Mouse (Mus musculus): ENCODE results near the gene Tcl1b1. TPM values are rescaled to one million over a fixed set of nuclear protein-coding genes. Genes with fewer than 3 reads are reported as not detected.
A peak's percentile ranks its signal among the peaks of the same experiment; 100 is the strongest.
"Not testable (repeated sequence)": the region's sequence is repeated elsewhere in the genome, so short reads cannot be mapped to it uniquely, and the experiment has no call there.

The Tcl1b1 gene
- total RNA-seq (2017), result not detected in 2 replicates

- ATAC-seq (replicated peaks; ENCODE audit: low read depth, poor library complexity, severe bottlenecking), result no peak
These were observed at the start of gene Tcl1b1 for GRCm38 (mm10) chr12:105159390-105159789. Gene Tcl1b1, plus strand, starts transcription at chr12:105159690.

GRCm38 (mm10) chr12:105109812-105110211 lies 49.7 kb upstream of the Tcl1b1 start:
- ATAC-seq (replicated peaks; ENCODE audit: low read depth, poor library complexity, severe bottlenecking), result peak; percentile 38; the same call in 1 of the 2 replicates

GRCm38 (mm10) chr12:105112321-105112988 lies 47.0 kb upstream of the Tcl1b1 start:
- ATAC-seq (replicated peaks; ENCODE audit: low read depth, poor library complexity, severe bottlenecking), result no peak

GRCm38 (mm10) chr12:105116648-105117047 lies 42.8 kb upstream of the Tcl1b1 start:
- peak; percentile 91 for ATAC-seq (replicated peaks; ENCODE audit: low read depth, poor library complexity, severe bottlenecking)

DNA sequence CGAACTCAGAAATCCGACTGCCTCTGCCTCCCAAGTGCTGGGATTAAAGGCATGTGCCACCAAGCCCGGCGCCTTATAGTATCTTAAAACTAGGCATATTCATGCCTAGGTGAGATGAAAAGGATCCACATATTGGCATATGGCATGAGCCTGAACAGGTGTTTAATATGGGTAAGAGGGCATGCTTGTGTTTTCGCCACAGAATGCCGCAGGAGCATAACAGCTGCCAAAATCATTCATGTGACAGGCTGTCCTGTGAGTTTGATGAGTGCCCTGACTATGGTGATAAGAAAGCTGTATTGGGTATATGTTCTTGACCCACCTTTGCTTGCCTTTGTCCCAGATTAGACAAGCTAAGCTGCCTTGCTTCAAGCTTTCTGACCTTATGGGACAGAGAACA lies 34.1 kb upstream of the Tcl1b1 start:
- no peak for ATAC-seq (replicated peaks; ENCODE audit: low read depth, poor library complexity, severe bottlenecking)

- no peak for ATAC-seq (replicated peaks; ENCODE audit: low read depth, poor library complexity, severe bottlenecking)
These were observed 33.0 kb upstream of the Tcl1b1 start for GRCm38 (mm10) chr12:105126516-105126915.

DNA sequence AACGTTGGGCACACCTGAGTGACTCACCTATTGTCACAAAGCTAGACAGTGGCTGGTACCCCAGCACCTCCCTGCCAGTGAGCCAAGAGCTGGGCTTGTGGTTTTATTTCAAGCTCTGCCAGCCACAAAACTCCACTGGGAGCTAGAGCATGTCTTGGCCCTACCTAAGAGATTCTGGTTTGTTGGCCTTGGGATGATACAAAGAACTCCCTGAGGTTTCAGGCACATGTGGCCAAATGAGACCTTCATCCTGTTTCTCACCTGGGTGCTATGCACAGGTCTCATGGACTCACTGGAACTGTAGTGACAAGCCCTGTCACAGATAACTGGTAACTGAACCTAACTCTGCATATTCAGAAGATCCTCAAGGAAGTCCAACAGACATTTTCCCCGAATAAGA lies 31.9 kb upstream of the Tcl1b1 start:
- ATAC-seq (replicated peaks; ENCODE audit: low read depth, poor library complexity, severe bottlenecking), result no peak

DNA sequence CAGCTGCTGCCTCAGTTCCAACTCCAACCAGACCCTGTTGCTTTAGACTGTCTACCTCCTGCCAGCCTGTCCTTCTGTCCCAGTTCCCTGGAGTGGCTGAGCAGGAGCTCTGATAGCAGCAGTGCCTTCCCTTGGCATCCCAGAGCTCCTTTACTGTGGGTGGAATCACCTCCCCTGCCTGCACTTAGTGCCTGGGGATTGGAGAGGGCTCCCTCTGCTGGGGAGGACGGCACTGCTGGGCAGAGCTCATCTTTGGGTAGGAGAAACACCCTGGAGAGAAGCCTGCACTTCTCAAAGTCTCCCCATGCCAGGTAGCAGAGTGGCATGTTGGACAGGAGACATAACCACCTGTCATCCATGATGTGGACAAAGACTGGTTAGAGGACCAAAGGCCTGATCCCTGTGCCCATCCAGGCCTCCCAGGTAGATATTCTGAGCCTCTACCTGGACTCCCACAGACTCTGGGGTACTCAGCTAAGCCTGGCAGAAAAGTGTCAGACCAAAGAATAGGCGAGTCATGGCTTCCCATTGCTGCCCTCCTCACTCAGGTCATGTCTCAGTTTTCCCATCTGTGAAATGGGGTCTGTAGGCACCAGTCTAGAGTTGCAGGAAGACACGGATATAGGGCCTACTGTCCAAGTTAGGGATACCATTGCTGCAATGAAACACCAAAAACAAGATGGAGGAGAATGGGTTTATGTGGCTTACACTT lies 29.8 kb upstream of the Tcl1b1 start:
- peak; percentile 64 for ATAC-seq (replicated peaks; ENCODE audit: low read depth, poor library complexity, severe bottlenecking)

DNA sequence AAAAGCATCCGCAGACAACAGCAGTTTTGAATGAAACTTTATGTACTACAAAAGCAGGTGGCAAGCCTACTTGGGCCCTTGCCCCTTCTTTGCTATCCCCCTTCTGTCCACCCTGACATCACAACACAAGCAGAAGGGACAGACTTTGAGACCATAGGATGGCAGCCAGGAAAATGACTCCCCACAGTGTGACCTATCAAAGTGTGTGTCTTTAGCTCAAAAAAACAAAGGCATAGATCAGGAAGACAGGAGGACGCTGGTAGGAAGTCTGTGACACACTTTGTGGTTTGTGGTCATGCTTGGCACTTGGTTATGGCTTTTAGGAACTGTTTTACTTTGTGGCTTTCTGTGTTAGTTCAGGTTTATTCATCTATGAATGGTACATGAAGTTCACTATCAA lies 25.3 kb upstream of the Tcl1b1 start:
- peak; percentile 50 for ATAC-seq (replicated peaks; ENCODE audit: low read depth, poor library complexity, severe bottlenecking)

GRCm38 (mm10) chr12:105134826-105135225 lies 24.7 kb upstream of the Tcl1b1 start:
- not testable (repeated sequence) for ATAC-seq (replicated peaks; ENCODE audit: low read depth, poor library complexity, severe bottlenecking)

DNA sequence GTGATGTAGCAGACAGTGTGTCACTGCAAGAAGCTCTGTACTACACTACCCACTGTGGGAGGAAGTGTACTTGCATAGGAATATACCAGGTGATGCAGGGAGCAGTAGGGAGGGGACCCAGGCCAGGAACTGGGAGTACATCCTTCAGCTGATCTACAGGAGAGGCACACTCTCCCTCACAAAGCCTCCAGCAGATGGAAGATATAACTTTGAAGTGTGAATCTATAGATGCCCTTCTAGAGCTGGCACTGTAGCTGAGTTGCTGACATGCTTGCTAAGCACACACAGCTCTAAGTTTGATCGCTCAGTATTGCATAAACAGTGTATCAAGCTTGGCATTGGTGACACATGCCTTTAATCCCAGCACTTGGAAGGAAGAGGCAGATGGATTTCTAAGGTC lies 21.8 kb upstream of the Tcl1b1 start:
- not testable (repeated sequence) for ATAC-seq (replicated peaks; ENCODE audit: low read depth, poor library complexity, severe bottlenecking)

- no peak for ATAC-seq (replicated peaks; ENCODE audit: low read depth, poor library complexity, severe bottlenecking)
These were observed 16.4 kb upstream of the Tcl1b1 start for GRCm38 (mm10) chr12:105143096-105143495.

GRCm38 (mm10) chr12:105144928-105145327 lies 14.6 kb upstream of the Tcl1b1 start:
- ATAC-seq (replicated peaks; ENCODE audit: low read depth, poor library complexity, severe bottlenecking), result peak; percentile 63; the same call in 1 of the 2 replicates

DNA sequence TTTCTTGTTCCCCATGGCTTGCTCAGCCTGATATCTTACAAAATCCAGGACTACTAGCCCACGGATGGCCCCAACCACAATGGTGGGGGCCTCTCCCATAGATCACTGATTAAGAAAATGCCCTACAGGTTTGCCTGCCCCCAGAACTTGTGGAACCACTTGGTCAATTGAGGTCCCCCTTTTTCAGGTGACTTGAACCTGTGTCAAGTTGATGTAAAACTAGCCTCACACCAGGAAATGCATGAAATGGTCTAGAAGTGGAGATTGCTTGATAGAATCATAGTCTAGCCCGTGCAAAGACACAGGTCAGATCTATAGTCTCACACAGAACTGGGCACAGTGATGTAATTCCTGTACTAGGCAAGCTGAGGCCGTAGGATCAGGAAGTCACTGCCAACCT lies 13.8 kb upstream of the Tcl1b1 start, which contains the start of gene Tcl1b2:
TSS of gene Tcl1b2 (plus strand) at position 301 of the 400 bp plus-strand sequence.
- no peak for ATAC-seq (replicated peaks; ENCODE audit: low read depth, poor library complexity, severe bottlenecking)

DNA sequence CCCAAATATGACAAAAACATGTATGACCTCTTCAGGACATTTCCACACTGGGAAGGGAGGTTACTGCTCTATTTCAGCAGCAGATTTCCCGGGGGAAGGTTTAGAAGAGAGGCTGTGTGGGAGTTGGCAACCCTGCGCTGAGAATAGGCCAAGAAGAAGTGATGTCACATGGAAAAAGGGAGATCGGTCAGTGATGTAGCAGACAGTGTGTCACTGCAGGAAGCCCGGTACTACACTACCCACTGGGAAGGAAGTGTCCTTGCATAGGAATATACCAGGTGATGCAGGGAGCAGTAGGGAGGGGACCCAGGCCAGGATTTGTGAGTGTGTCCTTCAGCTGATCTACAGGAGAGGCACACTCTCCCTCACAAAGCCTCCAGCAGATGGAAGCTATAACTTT lies 4.2 kb upstream of the Tcl1b1 start:
- ATAC-seq (replicated peaks; ENCODE audit: low read depth, poor library complexity, severe bottlenecking), result not testable (repeated sequence)

DNA sequence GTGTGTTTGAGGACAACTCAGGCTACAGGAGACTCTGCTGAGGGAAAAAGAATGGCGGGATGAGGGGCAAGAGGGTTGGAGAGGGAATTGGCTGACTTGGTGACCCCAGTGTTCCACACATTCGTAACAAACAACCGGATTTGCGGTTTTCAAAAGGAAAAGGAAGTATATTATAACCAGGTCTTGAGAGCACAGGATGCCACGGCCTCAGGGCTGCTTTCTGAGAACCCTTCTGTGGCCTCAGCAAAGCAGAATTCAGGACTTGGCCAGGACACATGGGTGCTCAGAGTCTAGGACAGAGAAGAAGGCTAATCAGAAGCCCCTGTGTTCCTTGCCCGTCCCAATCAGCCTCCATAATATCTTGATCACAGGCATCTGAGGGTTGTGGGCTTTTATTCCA lies 648 bp upstream of the Tcl1b1 start:
- peak; percentile 45 for ATAC-seq (replicated peaks; ENCODE audit: low read depth, poor library complexity, severe bottlenecking)

- peak; percentile 83 for ATAC-seq (replicated peaks; ENCODE audit: low read depth, poor library complexity, severe bottlenecking)
These were observed 7.2 kb downstream of the Tcl1b1 start for GRCm38 (mm10) chr12:105166734-105167133.

- ATAC-seq (replicated peaks; ENCODE audit: low read depth, poor library complexity, severe bottlenecking), result no peak
These were observed 13.9 kb downstream of the Tcl1b1 start for GRCm38 (mm10) chr12:105173366-105173765.

- ATAC-seq (replicated peaks; ENCODE audit: low read depth, poor library complexity, severe bottlenecking), result peak; percentile 93
These were observed 14.8 kb downstream of the Tcl1b1 start for GRCm38 (mm10) chr12:105174318-105174717.

GRCm38 (mm10) chr12:105176044-105176443 lies 16.6 kb downstream of the Tcl1b1 start, which contains the start of gene Tcl1b5:
Gene Tcl1b5, plus strand, starts transcription at chr12:105176344.
- not testable (repeated sequence) for ATAC-seq (replicated peaks; ENCODE audit: low read depth, poor library complexity, severe bottlenecking)

DNA sequence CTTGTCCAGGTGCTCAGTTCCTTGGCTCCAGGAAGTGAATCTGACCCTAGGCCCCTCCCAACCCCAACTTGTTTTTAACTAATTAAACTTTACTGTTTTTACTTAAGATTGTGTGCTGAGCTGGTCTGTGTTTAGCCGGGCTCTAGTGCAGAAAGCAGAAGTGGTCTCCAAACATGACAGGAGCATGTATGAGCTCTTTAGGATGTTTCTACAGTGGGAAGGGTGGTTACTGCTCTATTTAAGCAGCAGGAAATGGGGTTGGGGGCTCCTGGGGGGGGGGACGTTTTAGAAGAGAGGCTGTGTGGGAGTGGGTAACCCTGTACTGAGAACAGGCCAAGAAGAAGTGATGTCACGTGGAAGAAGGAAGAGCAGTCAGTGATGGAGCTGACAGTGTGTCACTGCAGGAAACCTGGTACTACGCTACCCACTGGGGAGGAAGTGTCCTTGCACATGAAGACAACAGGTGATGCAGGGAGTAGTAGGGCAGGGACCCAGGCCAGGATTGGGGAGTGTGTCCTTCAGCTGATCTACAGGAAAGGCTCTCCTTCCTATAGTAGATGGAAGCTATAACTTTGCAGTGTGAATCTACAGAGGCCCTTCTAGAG lies 21.7 kb downstream of the Tcl1b1 start:
- ATAC-seq (replicated peaks; ENCODE audit: low read depth, poor library complexity, severe bottlenecking), result peak; percentile 78

All from common myeloid progenitor, adult 5-6 weeks (primary cell).